Mouse (Mus musculus) layer of hippocampus, postnatal 25 days (tissue): ENCODE measurements at regions not wholly inside any gene's neighbourhood (a gene's known extent, or its start where the extent isn't known, plus 50 kb on each side); places are given as distances from the start of the nearest gene placed in this dataset.

Experiments used
- DNase-seq, 2 experiments: peaks; one replicate each; pipeline ENCODE4 v3.0.0; 2022; ENCODE audit warnings: mixed read lengths in 2 of 2, low spot score in 1 of 2; ENCODE audit errors: extremely low spot score in 1 of 2

DNA sequence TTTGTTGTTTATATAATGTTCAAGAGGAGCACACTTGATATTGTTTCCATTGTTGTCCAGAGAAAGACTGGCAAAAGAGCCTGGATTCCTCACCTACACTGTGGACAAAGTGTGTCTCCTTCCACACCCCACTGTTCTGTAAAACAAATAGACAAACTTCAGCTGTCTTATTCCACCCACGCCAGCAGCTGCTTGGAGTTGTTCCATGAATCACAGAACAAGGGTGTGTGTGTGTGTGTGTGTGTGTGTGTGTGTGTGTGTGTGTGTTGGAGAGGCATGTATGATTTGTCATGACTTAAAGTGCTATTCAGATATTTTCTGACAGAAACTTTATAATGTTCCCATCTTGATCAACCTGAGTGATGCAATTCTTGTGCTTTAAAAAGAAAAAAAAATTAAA is 114.1 kb upstream of the Rap2b start:
- DNase-seq = no peak

- no peak for DNase-seq
Observed at GRCm38 (mm10) chr3:61255232-61255631, 106.2 kb upstream of the Rap2b start.

GRCm38 (mm10) chr3:61255643-61256042 is 105.8 kb upstream of the Rap2b start:
- no peak for DNase-seq

DNA sequence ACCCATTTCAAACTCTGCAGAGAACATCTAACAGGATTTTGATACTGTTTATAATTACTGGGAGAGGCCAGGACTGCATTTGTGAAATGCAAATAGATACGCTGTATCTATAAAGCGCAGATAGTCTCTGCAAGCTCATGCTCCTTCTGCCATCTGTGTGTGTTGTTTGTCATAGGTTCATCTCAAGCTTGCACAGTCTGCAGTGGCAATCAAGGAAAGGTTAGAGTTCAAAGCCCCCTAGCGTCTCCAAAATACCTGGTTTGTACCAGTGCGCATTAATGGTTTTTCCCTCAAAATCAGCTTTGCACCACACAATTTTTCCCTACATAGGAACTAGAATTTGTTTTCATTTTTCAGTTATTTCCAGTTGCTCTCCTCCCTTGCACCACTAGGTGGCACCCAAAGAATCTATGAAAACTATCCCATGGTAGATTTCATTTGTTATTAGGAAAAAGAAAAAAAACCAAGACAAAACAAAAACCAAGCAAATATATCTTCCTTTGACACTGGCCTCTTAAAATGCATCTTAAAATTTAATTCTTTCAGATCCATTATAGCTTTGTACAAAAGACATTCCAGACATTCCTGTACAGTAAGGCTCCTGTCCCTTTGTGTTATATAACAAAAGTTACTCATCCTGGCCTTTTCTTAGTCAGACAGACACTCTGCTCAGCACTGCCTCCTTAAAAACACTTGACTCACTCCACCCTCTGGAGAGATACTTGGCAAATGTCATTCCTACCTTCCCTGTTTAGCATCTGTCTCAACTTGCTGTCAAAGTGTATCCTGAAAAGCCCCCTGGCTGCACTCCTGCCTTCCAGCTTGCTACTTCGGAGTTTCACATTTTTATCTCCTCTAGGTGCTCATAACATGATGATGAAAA is 92.7 kb upstream of the Rap2b start:
- peak; percentile 52 to 72 for DNase-seq

DNA sequence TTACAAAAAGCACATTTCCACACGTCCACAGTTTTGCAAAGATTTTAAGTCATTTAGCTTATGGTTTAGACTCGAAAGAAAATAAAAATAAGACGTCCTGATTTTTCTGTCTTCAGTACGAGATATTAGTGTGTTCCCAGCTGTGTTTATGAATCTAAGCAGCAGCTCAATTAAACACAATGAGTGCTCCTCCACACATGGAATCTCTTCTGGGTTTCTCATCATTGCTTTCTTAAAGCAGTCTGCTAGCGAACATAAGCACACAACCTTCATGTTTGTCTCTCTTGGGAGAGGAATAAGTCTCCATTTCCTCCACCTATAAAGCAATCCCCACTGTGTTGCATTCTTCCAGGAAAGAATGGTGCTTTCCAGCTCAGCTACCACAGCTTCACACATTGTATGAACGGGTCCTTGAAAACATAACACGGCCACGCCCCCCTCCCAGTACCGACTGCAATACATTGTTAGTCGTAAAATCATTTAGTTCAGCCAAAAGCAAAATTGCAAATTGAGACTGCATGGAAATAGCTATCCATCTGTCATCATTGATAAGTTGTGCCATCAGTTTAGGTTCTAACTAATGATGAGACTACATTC is 75.4 kb upstream of the Rap2b start:
- no peak for DNase-seq

GRCm38 (mm10) chr3:61288195-61288594 is 73.2 kb upstream of the Rap2b start:
- no peak for DNase-seq

GRCm38 (mm10) chr3:61294855-61295254 is 66.6 kb upstream of the Rap2b start:
- no peak for DNase-seq

GRCm38 (mm10) chr3:61297290-61297689 is 64.1 kb upstream of the Rap2b start:
- no peak for DNase-seq

DNA sequence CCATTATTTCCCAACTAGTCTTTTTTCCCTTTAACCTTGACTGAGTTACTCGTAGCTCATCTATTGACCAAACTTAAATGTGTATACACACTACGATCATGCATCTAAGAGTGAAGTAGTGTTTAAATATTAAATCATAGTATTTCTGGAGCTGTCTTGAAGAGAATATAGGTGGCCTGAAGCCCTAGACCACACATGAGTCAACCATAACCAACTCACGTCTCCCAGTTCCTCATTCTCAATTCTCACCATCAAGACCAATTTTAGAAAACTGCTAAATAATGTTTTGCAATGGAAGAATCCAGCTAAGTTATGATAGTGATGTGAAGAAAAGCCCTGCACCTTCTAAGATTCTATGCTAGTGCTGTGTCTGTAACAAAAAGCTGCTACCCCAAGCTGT is 59.2 kb upstream of the Rap2b start:
- DNase-seq = no peak

- no peak for DNase-seq
Observed at GRCm38 (mm10) chr3:61303485-61303884, 58.0 kb upstream of the Rap2b start.

- DNase-seq = no peak
Observed at GRCm38 (mm10) chr3:61306306-61306705, 55.1 kb upstream of the Rap2b start.

DNA sequence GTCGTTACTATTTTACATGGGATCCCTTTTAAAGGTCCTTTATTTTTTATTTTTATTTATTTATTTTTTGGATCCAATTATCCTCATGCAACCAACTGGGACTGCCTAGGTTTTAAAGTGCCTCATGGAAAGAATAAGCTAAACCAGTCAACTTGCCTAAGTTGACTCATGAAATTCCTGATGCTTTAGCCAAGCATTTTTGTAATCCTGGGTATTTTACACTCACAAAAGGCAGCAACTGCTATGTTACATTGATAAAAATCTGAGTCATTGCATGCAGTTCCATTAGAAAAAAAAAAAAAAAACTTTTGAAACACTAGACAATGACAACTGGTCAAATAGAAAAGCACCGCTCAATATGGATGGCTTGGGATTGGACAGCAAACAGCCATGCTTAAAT is 52.7 kb upstream of the Rap2b start:
- no peak for DNase-seq

DNA sequence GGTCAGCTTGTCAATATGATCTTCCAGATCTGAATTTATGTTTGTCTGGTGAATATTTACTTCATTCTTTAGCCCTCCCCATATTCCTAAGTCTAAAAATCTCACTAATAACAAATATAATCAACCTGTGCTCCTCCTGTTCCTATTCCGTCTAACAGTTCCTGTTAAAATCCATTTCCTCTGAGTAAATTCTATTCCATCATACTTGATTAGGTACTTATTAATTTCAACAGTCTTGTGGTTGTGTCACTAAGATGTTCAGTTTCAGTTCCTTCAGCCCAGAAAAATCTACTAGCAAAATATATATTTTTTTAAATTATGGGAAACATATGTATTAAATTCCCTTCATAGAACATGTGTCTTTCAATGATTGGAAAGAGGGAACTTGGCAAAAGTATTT is 52.2 kb upstream of the Rap2b start:
- no peak for DNase-seq
